Mouse (Mus musculus): ENCODE measurements at regions not wholly inside any gene's neighbourhood (a gene's known extent, or its start where the extent isn't known, plus 50 kb on each side); places are given as distances from the start of the nearest gene placed in this dataset.

GRCm38 (mm10) chr14:14631750-14632149 is 70.3 kb upstream of the Slc4a7 start:
- no peak for DNase-seq
- Histone ChIP-seq H3K4me1 (ENCODE audit: control insufficient read depth, insufficient read depth, low read length) (no peaks in the 10 kb centered on the region), H3K27ac (ENCODE audit: insufficient read depth, low read length) (no peak overlapping the region), H3K27me3 (ENCODE audit: control insufficient read depth, insufficient read depth, low read length) (no peaks in the 10 kb centered on the region; the same call in 1 of the 2 replicates), H3K4me3 (replicated peaks; ENCODE audit: insufficient read depth, low read depth, low read length) (no peak overlapping the region)
- no peak for TF ChIP-seq POLR2A (IDR thresholded peaks at IDR 0.05; ENCODE audit: borderline replicate concordance, insufficient read depth, low read length)
- TF ChIP-seq CTCF (IDR thresholded peaks at IDR 0.05; ENCODE audit: borderline replicate concordance, insufficient read depth, low read depth, low read length) = no peak
- WGBS = 71% methylated on average over 6 of the region's 6 CpGs

- H3K4me3 ChIP-seq (replicated peaks; ENCODE audit: insufficient read depth, low read depth, low read length) = no peak overlapping the region
- no peak overlapping the region for H3K27ac ChIP-seq (ENCODE audit: insufficient read depth, low read length)
- H3K4me1 ChIP-seq (ENCODE audit: control insufficient read depth, insufficient read depth, low read length) = no peaks in the 10 kb centered on the region
- TF ChIP-seq CTCF (IDR thresholded peaks at IDR 0.05; ENCODE audit: borderline replicate concordance, insufficient read depth, low read depth, low read length) (no peak), POLR2A (IDR thresholded peaks at IDR 0.05; ENCODE audit: borderline replicate concordance, insufficient read depth, low read length) (no peak)
- DNase-seq = no peak
- H3K27me3 ChIP-seq (ENCODE audit: control insufficient read depth, insufficient read depth, low read length) = no peaks in the 10 kb centered on the region; the same call in 1 of the 2 replicates
- WGBS = 9% methylated on average over 15 of the region's 15 CpGs
Measured at GRCm38 (mm10) chr14:14632471-14632870, 69.6 kb upstream of the Slc4a7 start.

- H3K4me3 ChIP-seq (replicated peaks; ENCODE audit: insufficient read depth, low read depth, low read length) = peak overlapping the region; percentile 29
Measured at GRCm38 (mm10) chr14:14632951-14633931, 68.8 kb upstream of the Slc4a7 start.

GRCm38 (mm10) chr14:14634021-14634420 is 68.1 kb upstream of the Slc4a7 start:
- Histone ChIP-seq H3K27ac (ENCODE audit: insufficient read depth, low read length) (no peak overlapping the region), H3K4me3 (replicated peaks; ENCODE audit: insufficient read depth, low read depth, low read length) (no peak overlapping the region), H3K27me3 (ENCODE audit: control insufficient read depth, insufficient read depth, low read length) (no peaks in the 10 kb centered on the region; the same call in 1 of the 2 replicates), H3K4me1 (ENCODE audit: control insufficient read depth, insufficient read depth, low read length) (no peaks in the 10 kb centered on the region)
- 54% methylated on average over 2 of the region's 2 CpGs for WGBS
- no peak for DNase-seq
- TF ChIP-seq CTCF (IDR thresholded peaks at IDR 0.05; ENCODE audit: borderline replicate concordance, insufficient read depth, low read depth, low read length) (no peak), POLR2A (IDR thresholded peaks at IDR 0.05; ENCODE audit: borderline replicate concordance, insufficient read depth, low read length) (no peak)

More at GRCm38 (mm10) chr14:14632951-14633931, 68.8 kb upstream of the Slc4a7 start:
- Histone ChIP-seq H3K27me3 (ENCODE audit: control insufficient read depth, insufficient read depth, low read length) (no peaks in the 10 kb centered on the region; the same call in 1 of the 2 replicates), H3K27ac (ENCODE audit: insufficient read depth, low read length) (no peak overlapping the region), H3K4me1 (ENCODE audit: control insufficient read depth, insufficient read depth, low read length) (no peaks in the 10 kb centered on the region)
- peak in 1 of 2 experiments; percentile 13 for DNase-seq
- 12% methylated on average over 22 of the region's 22 CpGs for WGBS
- TF ChIP-seq POLR2A (IDR thresholded peaks at IDR 0.05; ENCODE audit: borderline replicate concordance, insufficient read depth, low read length) = no peak
- TF ChIP-seq CTCF (IDR thresholded peaks at IDR 0.05; ENCODE audit: borderline replicate concordance, insufficient read depth, low read depth, low read length) = no peak

- no peaks in the 10 kb centered on the region for H3K4me1 ChIP-seq (ENCODE audit: control insufficient read depth, insufficient read depth, low read length)
- H3K27ac ChIP-seq (ENCODE audit: insufficient read depth, low read length) = no peak overlapping the region
- H3K4me3 ChIP-seq (replicated peaks; ENCODE audit: insufficient read depth, low read depth, low read length) = no peak overlapping the region
- 34% methylated on average over 7 of the region's 7 CpGs for WGBS
- DNase-seq = no peak
- TF ChIP-seq CTCF (IDR thresholded peaks at IDR 0.05; ENCODE audit: borderline replicate concordance, insufficient read depth, low read depth, low read length) = no peak
- no peak for TF ChIP-seq POLR2A (IDR thresholded peaks at IDR 0.05; ENCODE audit: borderline replicate concordance, insufficient read depth, low read length)
- no peaks in the 10 kb centered on the region for H3K27me3 ChIP-seq (ENCODE audit: control insufficient read depth, insufficient read depth, low read length)
Measured at GRCm38 (mm10) chr14:14639102-14640015, 62.7 kb upstream of the Slc4a7 start.

GRCm38 (mm10) chr14:14640023-14640441 is 62.0 kb upstream of the Slc4a7 start:
- TF ChIP-seq POLR2A (IDR thresholded peaks at IDR 0.05; ENCODE audit: borderline replicate concordance, insufficient read depth, low read length) (no peak), CTCF (IDR thresholded peaks at IDR 0.05; ENCODE audit: borderline replicate concordance, insufficient read depth, low read depth, low read length) (no peak)
- DNase-seq = no peak
- WGBS = 18% methylated on average over 3 of the region's 3 CpGs
- Histone ChIP-seq H3K27ac (ENCODE audit: insufficient read depth, low read length) (no peak overlapping the region), H3K27me3 (ENCODE audit: control insufficient read depth, insufficient read depth, low read length) (no peaks in the 10 kb centered on the region), H3K4me1 (ENCODE audit: control insufficient read depth, insufficient read depth, low read length) (no peaks in the 10 kb centered on the region), H3K4me3 (replicated peaks; ENCODE audit: insufficient read depth, low read depth, low read length) (no peak overlapping the region)

- DNase-seq = no peak
- Histone ChIP-seq H3K27ac (ENCODE audit: insufficient read depth, low read length) (no peak overlapping the region), H3K4me1 (ENCODE audit: control insufficient read depth, insufficient read depth, low read length) (no peaks in the 10 kb centered on the region), H3K27me3 (ENCODE audit: control insufficient read depth, insufficient read depth, low read length) (no peaks in the 10 kb centered on the region), H3K4me3 (replicated peaks; ENCODE audit: insufficient read depth, low read depth, low read length) (no peak overlapping the region)
- no peak for TF ChIP-seq CTCF (IDR thresholded peaks at IDR 0.05; ENCODE audit: borderline replicate concordance, insufficient read depth, low read depth, low read length)
- TF ChIP-seq POLR2A (IDR thresholded peaks at IDR 0.05; ENCODE audit: borderline replicate concordance, insufficient read depth, low read length) = no peak
Measured at GRCm38 (mm10) chr14:14640557-14640956, 61.5 kb upstream of the Slc4a7 start.
